8 mouse cellular contexts compared by ENCODE assay signal in the genomic region with DNA sequence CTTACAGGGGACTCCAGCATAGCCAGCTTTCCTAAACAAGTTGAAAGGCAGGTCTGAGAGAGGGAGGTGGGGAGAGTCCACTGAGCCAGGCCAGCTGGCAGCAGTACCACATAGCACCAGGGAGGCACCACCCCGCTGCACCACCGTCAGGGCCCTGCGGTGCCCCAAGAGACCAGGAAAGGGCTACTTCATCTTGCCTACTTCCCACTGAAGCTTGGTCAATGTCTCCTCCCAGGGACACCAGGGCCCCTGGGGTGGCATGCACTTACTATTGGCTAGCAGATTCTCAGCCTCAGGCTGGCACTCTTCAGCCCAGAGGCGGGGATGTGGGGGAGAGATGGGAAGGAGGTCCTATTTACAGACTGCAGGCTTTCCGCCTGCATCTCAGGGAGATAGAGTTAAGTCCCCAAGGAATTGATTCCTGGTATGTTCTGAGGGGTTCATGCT. TPM values are rescaled to one million over a fixed set of nuclear protein-coding genes. Genes with fewer than 3 reads are reported as not detected.
A peak's percentile ranks its signal among the peaks of the same experiment; 100 is the strongest.
DNase-seq lines count a peak whose midpoint lies in the region; ATAC-seq lines count a peak whose summit lies in the region.

No protein-coding gene starts in this region.

- intact Hi-C loops in left cerebral cortex, postnatal 10 days (cut with DNase I) = loop anchor here (2.0 kb wide), 1 partner anchor 41 kb away; no protein-coding TSS in a partner anchor

- peak; percentile 43 for ATAC-seq in granulocyte monocyte progenitor cell, adult 5-6 weeks (replicated peaks; ENCODE audit: poor library complexity, severe bottlenecking)
- ATAC-seq in neutrophil, adult 5-6 weeks (ENCODE audit: extremely low read depth, insufficient number of reproducible peaks, low FRiP score, poor library complexity, severe bottlenecking) = peak; percentile 20; the same call in 1 of the 2 replicates

- DNase-seq in left cerebral cortex, adult 18-20 months (ENCODE audit: low spot score in 2 of 2) = peak; percentile 53 to 67
- DNase-seq in left cerebral cortex, postnatal 10 days (ENCODE audit: extremely low spot score in 1 of 2, low spot score in 2 of 2) = no peak
- peak; percentile 57 for DNase-seq in cerebellum, adult 11 months
- peak; percentile 36 to 58 for DNase-seq in left cerebral cortex, adult 8-10 months (ENCODE audit: low spot score in 2 of 2)
- DNase-seq in yolk sac, embryonic 10.5 days (ENCODE audit: low spot score) = no peak
- no peak for DNase-seq in spleen, postnatal 36 days (ENCODE audit: low spot score in 2 of 2)

RNA-seq across cellular contexts. Expression of gene Adap1, which starts 1.4 kb away (rescaled TPM):
- total RNA-seq in left cerebral cortex, adult 18-20 months (2021) = 100 to 1,000 TPM; 229 to 237 TPM
- 100 to 1,000 TPM; 370 to 382 TPM for total RNA-seq in left cerebral cortex, postnatal 10 days (2021)
- 46.5 and 63.5 TPM in 2 replicates for total RNA-seq in granulocyte monocyte progenitor cell, adult 5-6 weeks (2014; fragmentation: Nextera tagmentation)
- 39.4 and 53.9 TPM in 2 replicates for total RNA-seq in granulocyte monocyte progenitor cell, adult 5-6 weeks (2017)
- total RNA-seq in left cerebral cortex, adult 8-10 months (2022) = 100 to 1,000 TPM; 207 to 227 (median 217) TPM
- 20.8 and 21.1 TPM in 2 replicates for total RNA-seq in neutrophil, adult 5-6 weeks (2017)

RNA-seq across cellular contexts. Expression of gene Cox19, which starts 27.1 kb away (rescaled TPM):
- total RNA-seq in left cerebral cortex, adult 18-20 months (2021) = 10 to 100 TPM; 66.8 to 67.7 TPM
- total RNA-seq in left cerebral cortex, postnatal 10 days (2021) = 10 to 100 TPM; 75.2 to 90.2 TPM
- 29.2 and 60.1 TPM in 2 replicates for total RNA-seq in granulocyte monocyte progenitor cell, adult 5-6 weeks (2014; fragmentation: Nextera tagmentation)
- total RNA-seq in granulocyte monocyte progenitor cell, adult 5-6 weeks (2017) = 31.4 and 35.9 TPM in 2 replicates
- total RNA-seq in left cerebral cortex, adult 8-10 months (2022) = 10 to 100 TPM; 59.2 to 62.6 (median 61.3) TPM
- total RNA-seq in neutrophil, adult 5-6 weeks (2017) = 14.4 and 17.2 TPM in 2 replicates

RNA-seq across cellular contexts. Expression of gene Cyp2w1, which starts 28.3 kb away (rescaled TPM):
- not detected for total RNA-seq in left cerebral cortex, adult 18-20 months (2021)
- total RNA-seq in left cerebral cortex, postnatal 10 days (2021) = not detected
- total RNA-seq in granulocyte monocyte progenitor cell, adult 5-6 weeks (2014; fragmentation: Nextera tagmentation) = not detected in 2 replicates
- total RNA-seq in granulocyte monocyte progenitor cell, adult 5-6 weeks (2017) = not detected in 2 replicates
- not detected for total RNA-seq in left cerebral cortex, adult 8-10 months (2022)
- not detected in 2 replicates for total RNA-seq in neutrophil, adult 5-6 weeks (2017)

RNA-seq across cellular contexts. Expression of gene Gpr146, which starts 53.4 kb away (rescaled TPM):
- 10 to 100 TPM; 10.6 to 13.0 TPM for total RNA-seq in left cerebral cortex, adult 18-20 months (2021)
- total RNA-seq in left cerebral cortex, postnatal 10 days (2021) = 1 to 10 TPM; 5.7 to 7.5 TPM
- total RNA-seq in granulocyte monocyte progenitor cell, adult 5-6 weeks (2014; fragmentation: Nextera tagmentation) = 5.0 and 7.3 TPM in 2 replicates
- 4.0 and 5.4 TPM in 2 replicates for total RNA-seq in granulocyte monocyte progenitor cell, adult 5-6 weeks (2017)
- total RNA-seq in left cerebral cortex, adult 8-10 months (2022) = 10 to 100 TPM; 15.9 to 17.1 (median 16.4) TPM
- total RNA-seq in neutrophil, adult 5-6 weeks (2017) = 44.6 and 45.5 TPM in 2 replicates

Comparison
In these comparisons a context has a peak if more than half of its experiments do, and no peak if none do; other contexts are left out.
1. DNase-seq: peak in left cerebral cortex, adult 18-20 months (2 of 2), cerebellum, adult 11 months (single experiment) and left cerebral cortex, adult 8-10 months (2 of 2); none in left cerebral cortex, postnatal 10 days (0 of 2), yolk sac, embryonic 10.5 days (single experiment) and spleen, postnatal 36 days (0 of 2).